Mouse (Mus musculus): ENCODE data around the gene Nrxn3. TPM values are rescaled to one million over a fixed set of nuclear protein-coding genes. Genes with fewer than 3 reads are reported as not detected.

Nrxn3 gene
- polyA plus RNA-seq, 1 experiment from 2014 or later: 6.3 TPM

DNA sequence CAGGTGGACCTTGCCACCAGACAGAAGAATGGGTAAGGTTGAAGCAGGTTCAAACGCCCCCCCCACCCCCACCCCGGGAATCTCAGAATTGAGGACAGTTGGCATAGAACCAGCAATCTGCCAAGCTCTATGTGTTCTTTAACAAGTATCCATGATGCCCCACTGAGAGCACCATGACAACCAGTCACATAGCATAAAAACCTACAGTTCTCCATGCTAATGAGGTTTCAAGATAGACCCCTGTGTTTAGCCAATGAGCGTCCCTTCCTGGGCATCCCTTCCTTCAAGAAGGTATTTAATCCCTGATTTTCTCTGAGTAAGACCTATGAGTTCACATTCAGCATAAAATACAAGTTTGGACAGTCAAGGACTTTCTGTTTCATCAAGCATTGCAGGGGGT lies 938.5 kb downstream of the Nrxn3 start:
- Histone ChIP-seq H3K9ac (replicated peaks; ENCODE audit: low read depth, low read length) (no peak overlapping the region), H3K4me1 (ENCODE audit: control insufficient read depth, insufficient read depth, low read length) (no peaks in the 10 kb centered on the region), H3K27me3 (ENCODE audit: control insufficient read depth, insufficient read depth, low read length) (no peaks in the 10 kb centered on the region), H3K36me3 (ENCODE audit: control insufficient read depth, insufficient read depth, low read length) (no peaks in the 10 kb centered on the region), H3K9me3 (ENCODE audit: control insufficient read depth, low read depth, low read length) (no peaks in the 10 kb centered on the region), H3K4me2 (replicated peaks; ENCODE audit: low read depth, low read length) (no peak overlapping the region), H3K27ac (ENCODE audit: low read length) (no peak overlapping the region), H3K4me3 (ENCODE audit: low read depth, low read length) (no peak overlapping the region)
- WGBS: 79% methylated on average over 3 of the region's 3 CpGs
- no peak for ATAC-seq (ENCODE audit: insufficient number of reproducible peaks, insufficient read depth, low FRiP score, low read depth)

DNA sequence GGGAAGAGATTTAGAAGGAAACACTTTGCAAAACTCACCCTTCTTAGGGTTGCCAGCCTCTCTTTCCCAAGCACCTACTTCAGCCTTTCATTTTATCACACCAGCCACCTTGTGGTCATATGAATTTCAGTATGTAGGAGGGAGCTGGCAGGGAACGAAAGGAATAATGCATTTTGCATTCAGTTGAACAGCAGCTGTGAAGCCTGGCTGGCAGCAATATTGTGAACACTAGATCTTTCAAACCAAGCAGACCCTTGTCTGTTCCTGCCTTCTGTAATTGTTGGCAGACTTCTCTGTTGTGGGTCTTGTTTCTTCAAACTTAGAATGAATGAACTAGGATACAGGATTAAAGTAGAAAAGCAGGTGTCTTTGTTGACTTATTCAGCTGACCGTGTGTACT lies 946.2 kb downstream of the Nrxn3 start:
- Histone ChIP-seq H3K27me3 (ENCODE audit: control insufficient read depth, insufficient read depth, low read length) (no peaks in the 10 kb centered on the region), H3K36me3 (ENCODE audit: control insufficient read depth, insufficient read depth, low read length) (no peaks in the 10 kb centered on the region), H3K4me2 (replicated peaks; ENCODE audit: low read depth, low read length) (no peak overlapping the region), H3K9me3 (ENCODE audit: control insufficient read depth, low read depth, low read length) (no peaks in the 10 kb centered on the region), H3K27ac (ENCODE audit: low read length) (no peak overlapping the region), H3K9ac (replicated peaks; ENCODE audit: low read depth, low read length) (no peak overlapping the region), H3K4me1 (ENCODE audit: control insufficient read depth, insufficient read depth, low read length) (no peaks in the 10 kb centered on the region), H3K4me3 (ENCODE audit: low read depth, low read length) (no peak overlapping the region)
- ATAC-seq (ENCODE audit: insufficient number of reproducible peaks, insufficient read depth, low FRiP score, low read depth): no peak
- WGBS: 64% methylated on average over 2 of the region's 2 CpGs

DNA sequence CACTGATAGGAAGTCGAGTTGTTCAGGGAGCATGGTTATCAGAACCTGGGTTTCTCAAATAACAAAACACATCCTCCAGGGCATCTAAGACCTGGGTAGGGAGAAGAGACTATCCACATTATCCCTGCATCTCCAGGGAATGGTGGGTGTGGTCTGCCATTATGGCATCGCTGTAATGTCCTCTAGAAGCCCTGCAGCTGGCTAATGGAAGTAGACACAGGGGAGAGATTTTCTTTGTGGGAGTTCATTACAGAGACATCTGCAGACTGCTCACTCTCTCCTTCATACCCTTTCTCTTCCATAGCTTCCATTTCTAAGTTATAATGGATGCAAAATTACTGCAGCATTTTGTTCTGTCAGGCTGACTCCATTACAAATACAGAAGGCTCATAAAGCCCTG lies 950.1 kb downstream of the Nrxn3 start:
- Histone ChIP-seq H3K4me1 (ENCODE audit: control insufficient read depth, insufficient read depth, low read length) (no peaks in the 10 kb centered on the region), H3K27ac (ENCODE audit: low read length) (no peak overlapping the region), H3K9ac (replicated peaks; ENCODE audit: low read depth, low read length) (no peak overlapping the region), H3K4me2 (replicated peaks; ENCODE audit: low read depth, low read length) (no peak overlapping the region), H3K27me3 (ENCODE audit: control insufficient read depth, insufficient read depth, low read length) (no peaks in the 10 kb centered on the region), H3K4me3 (ENCODE audit: low read depth, low read length) (no peak overlapping the region), H3K36me3 (ENCODE audit: control insufficient read depth, insufficient read depth, low read length) (no peaks in the 10 kb centered on the region), H3K9me3 (ENCODE audit: control insufficient read depth, low read depth, low read length) (no peaks in the 10 kb centered on the region)
- 78% methylated on average over 2 of the region's 2 CpGs for WGBS
- no peak for ATAC-seq (ENCODE audit: insufficient number of reproducible peaks, insufficient read depth, low FRiP score, low read depth)

DNA sequence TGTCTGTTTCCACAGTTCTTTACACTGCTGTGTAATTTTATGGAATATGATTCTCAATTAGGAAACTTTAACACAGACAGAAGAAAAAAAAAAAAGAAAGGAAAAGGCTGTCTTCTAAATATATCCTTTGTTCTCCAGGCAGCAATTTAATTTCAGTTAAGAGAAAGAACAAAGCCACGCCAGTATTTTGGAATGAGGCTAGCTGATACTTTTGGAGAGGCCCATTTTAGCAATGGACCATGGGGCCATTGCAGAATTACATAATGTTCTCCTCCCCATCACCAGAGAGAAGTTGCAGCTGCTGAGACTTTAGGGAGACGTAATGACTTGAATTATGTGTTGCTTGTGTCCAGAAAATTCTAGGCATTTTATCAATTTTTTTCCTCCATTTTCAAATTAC lies 963.0 kb downstream of the Nrxn3 start:
- 55% methylated on average over 2 of the region's 2 CpGs for WGBS
- Histone ChIP-seq H3K4me2 (replicated peaks; ENCODE audit: low read depth, low read length) (no peak overlapping the region), H3K9me3 (ENCODE audit: control insufficient read depth, low read depth, low read length) (no peaks in the 10 kb centered on the region), H3K4me3 (ENCODE audit: low read depth, low read length) (no peak overlapping the region), H3K27ac (ENCODE audit: low read length) (no peak overlapping the region), H3K27me3 (ENCODE audit: control insufficient read depth, insufficient read depth, low read length) (no peaks in the 10 kb centered on the region), H3K9ac (replicated peaks; ENCODE audit: low read depth, low read length) (no peak overlapping the region), H3K4me1 (ENCODE audit: control insufficient read depth, insufficient read depth, low read length) (no peaks in the 10 kb centered on the region), H3K36me3 (ENCODE audit: control insufficient read depth, insufficient read depth, low read length) (no peaks in the 10 kb centered on the region)
- ATAC-seq (ENCODE audit: insufficient number of reproducible peaks, insufficient read depth, low FRiP score, low read depth): no peak

DNA sequence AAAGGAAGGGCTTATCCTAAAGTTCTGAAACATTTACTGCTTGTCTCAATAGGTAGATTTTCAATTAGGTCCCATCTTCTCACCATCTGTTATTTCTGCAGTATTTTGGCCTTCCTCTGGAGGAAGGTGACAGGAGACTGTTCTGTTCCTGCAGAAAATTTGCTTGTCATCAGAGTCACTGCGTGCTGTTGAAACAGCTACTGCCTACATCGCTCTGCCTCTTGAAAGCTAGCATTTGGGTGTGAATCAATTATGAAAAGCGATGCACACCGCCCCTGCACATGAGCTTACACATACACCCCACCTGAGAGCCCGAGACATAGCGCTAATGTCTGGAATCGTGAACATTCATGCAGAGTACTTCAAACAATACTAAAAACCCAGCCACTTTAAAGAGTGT lies 966.4 kb downstream of the Nrxn3 start:
- H3K36me3 ChIP-seq (ENCODE audit: control insufficient read depth, insufficient read depth, low read length): no peaks in the 10 kb centered on the region
- H3K27ac ChIP-seq (ENCODE audit: low read length): no peak overlapping the region
- H3K9me3 ChIP-seq (ENCODE audit: control insufficient read depth, low read depth, low read length): no peaks in the 10 kb centered on the region
- no peak overlapping the region for H3K4me2 ChIP-seq (replicated peaks; ENCODE audit: low read depth, low read length)
- WGBS: 91% methylated on average over 7 of the region's 7 CpGs
- no peak overlapping the region for H3K4me3 ChIP-seq (ENCODE audit: low read depth, low read length)
- H3K27me3 ChIP-seq (ENCODE audit: control insufficient read depth, insufficient read depth, low read length): no peaks in the 10 kb centered on the region
- no peak for ATAC-seq (ENCODE audit: insufficient number of reproducible peaks, insufficient read depth, low FRiP score, low read depth)
- H3K4me1 ChIP-seq (ENCODE audit: control insufficient read depth, insufficient read depth, low read length): no peaks in the 10 kb centered on the region
- H3K9ac ChIP-seq (replicated peaks; ENCODE audit: low read depth, low read length): no peak overlapping the region

DNA sequence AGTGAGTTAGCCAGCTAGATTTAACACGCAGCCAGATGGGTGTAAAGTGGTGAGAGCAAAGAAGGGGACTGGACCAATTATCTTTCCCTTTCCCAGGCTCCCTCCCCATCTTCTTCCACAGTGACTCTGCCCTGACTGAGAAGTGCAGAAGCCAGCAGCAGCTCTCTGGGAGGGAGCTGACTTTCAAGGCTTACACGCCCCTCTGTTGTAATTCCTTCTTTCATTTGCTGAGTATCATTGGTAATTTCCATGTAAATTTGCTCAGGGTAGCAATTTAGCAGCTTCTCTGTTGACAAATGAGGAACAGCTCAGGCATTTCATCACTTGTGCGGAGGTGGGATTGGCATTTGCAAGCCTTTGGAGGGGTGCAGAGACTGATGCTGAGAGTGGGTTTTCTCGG lies 976.8 kb downstream of the Nrxn3 start:
- H3K27ac ChIP-seq (ENCODE audit: low read length): no peak overlapping the region
- no peaks in the 10 kb centered on the region for H3K36me3 ChIP-seq (ENCODE audit: control insufficient read depth, insufficient read depth, low read length)
- H3K4me2 ChIP-seq (replicated peaks; ENCODE audit: low read depth, low read length): no peak overlapping the region
- no peaks in the 10 kb centered on the region for H3K4me1 ChIP-seq (ENCODE audit: control insufficient read depth, insufficient read depth, low read length)
- no peaks in the 10 kb centered on the region for H3K9me3 ChIP-seq (ENCODE audit: control insufficient read depth, low read depth, low read length)
- ATAC-seq (ENCODE audit: insufficient number of reproducible peaks, insufficient read depth, low FRiP score, low read depth): no peak
- H3K9ac ChIP-seq (replicated peaks; ENCODE audit: low read depth, low read length): no peak overlapping the region
- H3K27me3 ChIP-seq (ENCODE audit: control insufficient read depth, insufficient read depth, low read length): no peaks in the 10 kb centered on the region
- 28% methylated on average over 4 of the region's 4 CpGs for WGBS
- H3K4me3 ChIP-seq (ENCODE audit: low read depth, low read length): no peak overlapping the region

DNA sequence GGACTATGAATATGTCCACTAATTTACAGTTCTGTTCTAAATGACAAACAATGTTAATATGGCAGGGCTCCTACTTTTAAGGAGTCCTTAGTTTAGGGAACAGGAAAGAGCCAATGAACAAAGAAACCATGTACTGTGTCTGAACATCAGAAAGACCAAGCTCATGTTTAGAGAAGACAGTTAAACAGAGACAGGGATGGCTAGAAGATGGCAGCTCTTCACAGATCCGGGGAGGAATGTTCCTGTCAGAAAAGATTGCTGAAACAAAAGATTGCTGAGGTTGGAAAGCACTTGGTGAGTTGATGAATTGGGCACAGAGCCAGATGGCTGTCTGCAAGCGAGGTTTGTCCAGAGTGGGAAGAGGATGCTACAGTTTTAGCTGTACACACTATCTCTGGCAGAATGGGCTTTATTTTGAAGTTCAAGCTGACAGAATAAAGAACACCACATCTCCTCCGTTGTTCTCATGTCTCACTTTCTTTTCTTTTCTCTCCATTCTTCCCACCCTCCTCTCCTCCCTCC lies 978.3 kb downstream of the Nrxn3 start:
- no peak overlapping the region for H3K9ac ChIP-seq (replicated peaks; ENCODE audit: low read depth, low read length)
- no peak overlapping the region for H3K4me3 ChIP-seq (ENCODE audit: low read depth, low read length)
- WGBS: 34% methylated on average over 3 of the region's 3 CpGs
- no peak overlapping the region for H3K4me2 ChIP-seq (replicated peaks; ENCODE audit: low read depth, low read length)
- ATAC-seq (ENCODE audit: insufficient number of reproducible peaks, insufficient read depth, low FRiP score, low read depth): no peak
- H3K27ac ChIP-seq (ENCODE audit: low read length): no peak overlapping the region
- H3K36me3 ChIP-seq (ENCODE audit: control insufficient read depth, insufficient read depth, low read length): no peaks in the 10 kb centered on the region
- no peaks in the 10 kb centered on the region for H3K9me3 ChIP-seq (ENCODE audit: control insufficient read depth, low read depth, low read length)
- H3K27me3 ChIP-seq (ENCODE audit: control insufficient read depth, insufficient read depth, low read length): no peaks in the 10 kb centered on the region
- H3K4me1 ChIP-seq (ENCODE audit: control insufficient read depth, insufficient read depth, low read length): no peaks in the 10 kb centered on the region

DNA sequence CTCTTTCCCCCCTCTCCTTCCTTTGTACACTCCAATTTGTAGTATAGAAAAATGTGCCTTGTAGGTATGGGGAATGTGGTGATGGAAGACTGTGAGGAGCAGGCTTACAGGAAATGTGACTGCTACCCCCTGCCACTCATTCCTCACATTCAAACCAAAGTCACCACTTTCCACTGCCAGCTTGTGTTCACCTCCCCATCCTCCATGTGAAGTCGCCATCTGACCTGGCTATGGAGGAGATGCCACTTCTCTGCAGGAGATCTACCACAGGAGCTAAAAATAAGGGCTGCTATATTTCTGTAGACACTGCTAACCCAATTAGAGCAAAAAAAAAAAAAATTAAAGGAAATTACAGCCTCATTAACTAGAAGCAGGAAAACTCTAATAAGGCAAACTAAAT lies 980.3 kb downstream of the Nrxn3 start:
- H3K27me3 ChIP-seq (ENCODE audit: control insufficient read depth, insufficient read depth, low read length): no peaks in the 10 kb centered on the region
- WGBS: 83% methylated on average over 1 of the region's 1 CpGs
- no peak overlapping the region for H3K9ac ChIP-seq (replicated peaks; ENCODE audit: low read depth, low read length)
- no peak for ATAC-seq (ENCODE audit: insufficient number of reproducible peaks, insufficient read depth, low FRiP score, low read depth)
- no peak overlapping the region for H3K4me3 ChIP-seq (ENCODE audit: low read depth, low read length)
- H3K4me2 ChIP-seq (replicated peaks; ENCODE audit: low read depth, low read length): no peak overlapping the region
- no peaks in the 10 kb centered on the region for H3K36me3 ChIP-seq (ENCODE audit: control insufficient read depth, insufficient read depth, low read length)
- H3K27ac ChIP-seq (ENCODE audit: low read length): no peak overlapping the region
- H3K9me3 ChIP-seq (ENCODE audit: control insufficient read depth, low read depth, low read length): no peaks in the 10 kb centered on the region
- no peaks in the 10 kb centered on the region for H3K4me1 ChIP-seq (ENCODE audit: control insufficient read depth, insufficient read depth, low read length)

DNA sequence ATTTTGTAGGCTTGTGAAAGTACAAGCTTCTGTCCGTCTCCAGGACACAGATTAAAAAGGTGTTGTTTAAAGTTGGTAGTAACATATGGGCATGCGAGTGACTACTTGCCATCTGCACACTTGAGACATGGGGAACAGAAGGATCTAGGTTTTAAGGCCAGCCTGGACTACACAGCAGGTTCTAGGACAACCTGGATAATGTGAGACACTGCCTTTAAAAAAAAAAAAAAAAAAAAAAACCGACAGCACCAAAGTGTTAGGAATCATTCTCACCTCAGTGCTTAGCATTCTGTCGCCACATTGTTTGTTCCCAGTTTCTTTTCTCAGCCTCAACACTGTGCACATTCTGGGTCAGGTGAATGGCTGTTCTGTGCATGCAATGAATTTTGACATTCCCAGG lies 985.2 kb downstream of the Nrxn3 start:
- Histone ChIP-seq H3K36me3 (ENCODE audit: control insufficient read depth, insufficient read depth, low read length) (no peaks in the 10 kb centered on the region), H3K4me3 (ENCODE audit: low read depth, low read length) (no peak overlapping the region), H3K27ac (ENCODE audit: low read length) (no peak overlapping the region), H3K9ac (replicated peaks; ENCODE audit: low read depth, low read length) (no peak overlapping the region), H3K9me3 (ENCODE audit: control insufficient read depth, low read depth, low read length) (no peaks in the 10 kb centered on the region), H3K27me3 (ENCODE audit: control insufficient read depth, insufficient read depth, low read length) (no peaks in the 10 kb centered on the region), H3K4me2 (replicated peaks; ENCODE audit: low read depth, low read length) (no peak overlapping the region), H3K4me1 (ENCODE audit: control insufficient read depth, insufficient read depth, low read length) (no peaks in the 10 kb centered on the region)
- no peak for ATAC-seq (ENCODE audit: insufficient number of reproducible peaks, insufficient read depth, low FRiP score, low read depth)
- 75% methylated on average over 4 of the region's 4 CpGs for WGBS
